Mouse (Mus musculus): ENCODE data around the gene Itga3.

DNA sequence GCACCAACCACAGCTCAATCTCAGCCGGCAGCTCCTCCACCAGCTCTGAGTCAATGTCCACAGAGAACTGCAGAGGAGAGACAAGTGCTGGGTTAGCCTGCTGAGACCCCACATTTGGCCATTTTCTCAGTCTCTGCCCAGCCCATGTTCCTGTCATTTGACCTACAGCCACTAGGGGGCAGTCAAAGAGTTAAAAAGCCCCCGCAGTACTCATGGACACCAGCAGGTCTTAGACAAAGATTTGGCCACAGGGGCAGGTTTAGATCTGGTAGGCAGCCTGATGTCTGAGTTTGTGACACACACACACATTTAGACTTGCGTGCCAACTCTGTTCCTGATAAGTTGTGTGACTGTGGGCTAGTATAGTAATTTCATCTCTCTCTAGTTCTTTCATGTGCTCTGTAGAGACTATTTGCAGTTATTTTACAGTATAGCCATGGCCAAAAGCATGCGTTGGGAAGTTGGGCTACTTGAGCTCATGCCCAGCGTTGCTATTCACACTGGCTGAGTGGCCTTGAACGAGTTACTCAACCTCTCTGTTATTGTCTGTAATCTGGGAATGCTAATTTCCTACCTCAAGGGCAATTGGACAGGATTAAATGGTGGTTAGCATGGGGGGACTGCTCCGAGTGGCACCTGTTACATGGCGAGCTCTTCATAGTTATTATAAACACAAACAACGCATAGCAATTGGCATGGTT lies 29.5 kb downstream of the Itga3 start:
- TF ChIP-seq ZC3H11A (IDR thresholded peaks at IDR 0.05; ENCODE audit: low read depth, low read length) (peak; percentile 79), USF2 (conservative IDR thresholded peaks at IDR 0.05; ENCODE audit: low read depth, low read length) (no peak), CTCF (conservative IDR thresholded peaks at IDR 0.05 in 1 of 2, IDR thresholded peaks at IDR 0.05 in 1 of 2; ENCODE audit: low read depth in 2 of 2, low read length in 2 of 2) (peak; percentile 92 to 99), ETS1 (conservative IDR thresholded peaks at IDR 0.05; ENCODE audit: low read depth, low read length) (no peak), TCF12 (IDR thresholded peaks at IDR 0.05; ENCODE audit: low read depth, low read length) (peak; percentile 54; the same call in 1 of the 2 replicates), POLR2A (IDR thresholded peaks at IDR 0.05; ENCODE audit: low read depth, low read length) (no peak), UBTF (IDR thresholded peaks at IDR 0.05; ENCODE audit: low read depth, low read length) (no peak), USF1 (IDR thresholded peaks at IDR 0.05; ENCODE audit: low read depth, low read length) (no peak), CHD1 (IDR thresholded peaks at IDR 0.05; ENCODE audit: low read depth, low read length) (no peak), TBP (conservative IDR thresholded peaks at IDR 0.05; ENCODE audit: low read depth, low read length) (no peak)

Data from CH12.LX (cell line).